Comparison of ENCODE assay signal across 25 mouse cellular contexts in the genomic region with DNA sequence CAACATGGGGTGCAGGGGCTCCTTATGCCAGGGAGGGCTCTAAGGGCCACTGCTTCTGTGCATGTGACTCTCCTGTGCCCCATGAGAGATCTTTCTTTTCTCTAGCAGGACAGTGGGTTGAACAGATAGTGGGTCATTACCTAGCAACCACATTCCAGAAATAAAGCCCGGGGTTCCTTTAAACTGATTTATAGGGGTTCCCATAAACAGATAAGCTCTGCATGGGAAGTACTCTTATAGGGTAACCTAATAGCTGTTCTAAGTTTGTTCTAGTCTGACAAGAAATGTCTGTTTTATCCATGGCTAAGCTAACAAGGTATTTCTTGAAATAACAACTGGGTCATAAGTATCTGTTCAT. TPM values are rescaled to one million over a fixed set of nuclear protein-coding genes. Genes with fewer than 3 reads are reported as not detected.
A peak's percentile ranks its signal among the peaks of the same experiment; 100 is the strongest.
DNase-seq lines count a peak whose midpoint lies in the region; ATAC-seq and TF ChIP-seq lines count a peak whose summit lies in the region.
"Had no signal": no experiment of that assay in that cellular context is flagged by ENCODE, and none has a peak within 500 bp of the region (broad histone marks: within the 10 kb centered on the region; RNA-seq: fewer than 3 reads in every experiment).

No protein-coding gene starts in this region.

- no peaks in the 10 kb centered on the region for H3K9me3 ChIP-seq in erythroblast, embryonic 14.5 days (ENCODE audit: control insufficient read depth, low read length)
- H3K9me3 ChIP-seq in liver, embryonic 14.5 days (ENCODE audit: control insufficient read depth, low read length), result no peaks in the 10 kb centered on the region
- peaks cover 4% of the 10 kb centered on the region; the same call in 1 of the 2 replicates for H3K9me3 ChIP-seq in hindbrain, embryonic 10.5 days
- H3K9me3 ChIP-seq: intestine, embryonic 15.5 days; lung, embryonic 15.5 days had no signal

- WGBS in spleen, adult 2 months, result 81% methylated on average over 1 of the region's 1 CpGs
- WGBS in liver, embryonic 14.5 days (ENCODE audit: insufficient replicate concordance), result 31% methylated on average over 1 of the region's 1 CpGs
- WGBS in lung, adult 2 months, result 73% methylated on average over 1 of the region's 1 CpGs
- 86% methylated on average over 1 of the region's 1 CpGs for WGBS in hindbrain, embryonic 10.5 days

- TF ChIP-seq EP300 in liver, embryonic 14.5 days (IDR thresholded peaks at IDR 0.05; ENCODE audit: low read depth), result no peak

- H3K4me3 ChIP-seq in spleen, adult 2 months (ENCODE audit: extremely low read depth, insufficient read depth, insufficient read length), result no peak overlapping the region
- H3K4me3 ChIP-seq in erythroblast, embryonic 14.5 days (replicated peaks), result peak overlapping the region; percentile 45
- H3K4me3 ChIP-seq in liver, embryonic 14.5 days (ENCODE audit: insufficient read depth in 1 of 2, low read depth in 2 of 2, low read length in 2 of 2), result no peak overlapping the region
- no peak overlapping the region for H3K4me3 ChIP-seq in lung, adult 2 months (replicated peaks; ENCODE audit: extremely low read depth, low read depth, low read length)
- H3K4me3 ChIP-seq in hindbrain, embryonic 10.5 days, result no peak overlapping the region
- H3K4me3 ChIP-seq: heart, embryonic 13.5 days; intestine, embryonic 15.5 days; lung, embryonic 15.5 days; midbrain, embryonic 12.5 days; myocyte; neural tube, embryonic 12.5 days had no signal

- TF ChIP-seq CTCF in spleen, adult 2 months (IDR thresholded peaks at IDR 0.05; ENCODE audit: extremely low read depth, insufficient read depth, insufficient read length, insufficient replicate concordance), result no peak
- TF ChIP-seq CTCF in liver, embryonic 14.5 days (IDR thresholded peaks at IDR 0.05; ENCODE audit: low read depth), result no peak
- TF ChIP-seq CTCF in lung, adult 2 months (IDR thresholded peaks at IDR 0.05; ENCODE audit: insufficient read depth, low read length), result no peak

- no peaks in the 10 kb centered on the region for H3K4me1 ChIP-seq in spleen, adult 2 months (ENCODE audit: control insufficient read depth, insufficient read depth, insufficient read length)
- peaks cover 80% of the 10 kb centered on the region for H3K4me1 ChIP-seq in erythroblast, embryonic 14.5 days (ENCODE audit: control insufficient read depth)
- peaks cover 40 to 46% of the 10 kb centered on the region in 2 experiments for H3K4me1 ChIP-seq in liver, embryonic 14.5 days (replicated peaks; ENCODE audit: control insufficient read depth in 2 of 2, insufficient read depth in 2 of 2, low read length in 1 of 2)
- no peaks in the 10 kb centered on the region for H3K4me1 ChIP-seq in lung, adult 2 months (ENCODE audit: control insufficient read depth, insufficient read depth, low read length)
- H3K4me1 ChIP-seq in hindbrain, embryonic 10.5 days (replicated peaks), result peaks cover 11% of the 10 kb centered on the region
- H3K4me1 ChIP-seq: heart, embryonic 13.5 days; intestine, embryonic 15.5 days; lung, embryonic 15.5 days; neural tube, embryonic 12.5 days had no signal

- H3K9ac ChIP-seq in liver, embryonic 14.5 days (replicated peaks), result peak overlapping the region; percentile 60
- H3K9ac ChIP-seq: heart, embryonic 13.5 days; intestine, embryonic 15.5 days; lung, embryonic 15.5 days; midbrain, embryonic 12.5 days; neural tube, embryonic 12.5 days had no signal

- TF ChIP-seq POLR2A in spleen, adult 2 months (IDR thresholded peaks at IDR 0.05; ENCODE audit: low read depth, low read length), result no peak
- TF ChIP-seq POLR2A in lung, adult 2 months (IDR thresholded peaks at IDR 0.05; ENCODE audit: borderline replicate concordance, extremely low read depth, low read depth, low read length), result no peak

- H3K27ac ChIP-seq in spleen, adult 2 months (ENCODE audit: insufficient read depth, low read length), result peak overlapping the region; percentile 54; the same call in 1 of the 2 replicates
- H3K27ac ChIP-seq in liver, embryonic 14.5 days, result peak overlapping the region; percentile 96
- no peak overlapping the region for H3K27ac ChIP-seq in hindbrain, embryonic 10.5 days
- H3K27ac ChIP-seq: heart, embryonic 13.5 days; intestine, embryonic 15.5 days; lung, embryonic 15.5 days; midbrain, embryonic 12.5 days; neural tube, embryonic 12.5 days had no signal

- H3K27me3 ChIP-seq in spleen, adult 2 months (ENCODE audit: control insufficient read depth, insufficient read depth, low read length), result no peaks in the 10 kb centered on the region
- no peaks in the 10 kb centered on the region for H3K27me3 ChIP-seq in erythroblast, embryonic 14.5 days (ENCODE audit: control insufficient read depth)
- no peaks in the 10 kb centered on the region for H3K27me3 ChIP-seq in liver, embryonic 14.5 days (ENCODE audit: control insufficient read depth, insufficient read depth, low read length)
- H3K27me3 ChIP-seq in hindbrain, embryonic 10.5 days (ENCODE audit: insufficient read depth, poor library complexity, severe bottlenecking), result no peaks in the 10 kb centered on the region
- H3K27me3 ChIP-seq: heart, embryonic 13.5 days; intestine, embryonic 15.5 days; lung, embryonic 15.5 days; midbrain, embryonic 12.5 days had no signal

- peak; percentile 56 for ATAC-seq in liver, embryonic 14.5 days (ENCODE audit: insufficient read depth)
- ATAC-seq: forebrain, embryonic 14.5 days; hindbrain, embryonic 16.5 days had no signal

- peak overlapping the region; percentile 68 for H3K4me2 ChIP-seq in liver, embryonic 14.5 days (ENCODE audit: low read depth)
- H3K4me2 ChIP-seq: heart, embryonic 13.5 days; intestine, embryonic 15.5 days; lung, embryonic 15.5 days; midbrain, embryonic 12.5 days; neural tube, embryonic 12.5 days had no signal

- peaks cover 74% of the 10 kb centered on the region for H3K36me3 ChIP-seq in spleen, adult 2 months (ENCODE audit: control insufficient read depth, insufficient read depth, low read length)
- peaks cover 60% of the 10 kb centered on the region for H3K36me3 ChIP-seq in erythroblast, embryonic 14.5 days (ENCODE audit: control insufficient read depth)
- H3K36me3 ChIP-seq in liver, embryonic 14.5 days (replicated peaks; ENCODE audit: control insufficient read depth, insufficient read depth, low read depth), result no peaks in the 10 kb centered on the region; the same call in 1 of the 2 replicates
- no peaks in the 10 kb centered on the region for H3K36me3 ChIP-seq in hindbrain, embryonic 10.5 days
- H3K36me3 ChIP-seq: intestine, embryonic 15.5 days; lung, embryonic 15.5 days; midbrain, embryonic 12.5 days; neural tube, embryonic 12.5 days had no signal

- no peak for DNase-seq in spleen, adult 2 months (ENCODE audit: low read depth in 1 of 2, low spot score in 2 of 2)
- DNase-seq in spleen, postnatal 4 days (ENCODE audit: low spot score in 2 of 2), result no peak
- DNase-seq in liver, embryonic 14.5 days (ENCODE audit: low read depth in 3 of 3, low spot score in 3 of 3), result no peak
- DNase-seq in lung, adult 2 months, result no peak
- no peak for DNase-seq in hindbrain, embryonic 10.5 days (ENCODE audit: low spot score)
- DNase-seq: adrenal gland, postnatal 25 days; B cell, adult 2 months; cerebellum, adult 18-20 months; cerebellum, postnatal 10 days; gastrocnemius, postnatal 14 days; heart, postnatal 10 days; kidney, adult 2 months; kidney, postnatal 36 days; left cerebral cortex, postnatal 4 days; right cerebral cortex, adult 18-20 months; spleen, adult 18-20 months had no signal

RNA-seq across cellular contexts. Expression of a gene that starts 43.1 kb away (rescaled TPM):
- 17.8 and 18.7 TPM in 2 replicates for polyA plus RNA-seq in spleen, adult 2 months (2012; rRNA removed)
- polyA plus RNA-seq in erythroblast, embryonic 14.5 days (2012), result 0.36 and 0.66 TPM in 2 replicates
- polyA plus RNA-seq in liver, embryonic 14.5 days (2012; rRNA removed), result 12.5 and 13.4 TPM in 2 replicates
- polyA plus RNA-seq in liver, embryonic 14.5 days (2014; fragmentation: Nextera tagmentation; extraction: Ambion mirVana), result 10.9 and 12.8 TPM in 2 replicates
- 18.1 and 22.8 TPM in 2 replicates for polyA plus RNA-seq in lung, adult 2 months (2012; rRNA removed)
- 36.5 and 41.2 TPM in 2 replicates for polyA plus RNA-seq in hindbrain, embryonic 10.5 days (2016; fragmentation: Nextera tagmentation; extraction: Ambion mirVana)
